27 mouse cellular contexts compared by ENCODE assay signal in genomic region chr1:193618250-193618649, GRCm38 (mm10).
A peak's percentile ranks its signal among the peaks of the same experiment; 100 is the strongest.
DNase-seq lines count a peak whose midpoint lies in the region; ATAC-seq lines count a peak whose summit lies in the region.
"Had no signal": no experiment of that assay in that cellular context is flagged by ENCODE, and none has a peak within 500 bp of the region (broad histone marks: within the 10 kb centered on the region; RNA-seq: fewer than 3 reads in every experiment).

No protein-coding gene starts in this region.

- DNase-seq in kidney, postnatal 36 days = no peak
- peak; percentile 19 for DNase-seq in neural tube, embryonic 11.5 days (ENCODE audit: low spot score)
- DNase-seq in neural tube, embryonic 10.5 days (ENCODE audit: extremely low spot score, low spot score) = no peak
- peak; percentile 11 for DNase-seq in thymus, postnatal 25 days
- no peak for DNase-seq in frontal cortex, adult 2 months (ENCODE audit: extremely low spot score in 1 of 2, low spot score in 1 of 2)
- no peak for DNase-seq in Muller cell, postnatal 12 days (ENCODE audit: inconsistent ontology term)
- DNase-seq: adrenal gland, adult 2 months; cerebellum, adult 18-20 months; cerebellum, postnatal 25 days; forebrain, postnatal 0 days; gastrocnemius, postnatal 25 days; heart, adult 18-20 months; heart, postnatal 10 days; layer of hippocampus, postnatal 36 days; liver, postnatal 0 days; right cerebral cortex, adult 18-20 months had no signal

- H3K4me1 ChIP-seq in kidney, embryonic 15.5 days = peaks cover 8% of the 10 kb centered on the region
- peaks cover 3% of the 10 kb centered on the region; the same call in 1 of the 2 replicates for H3K4me1 ChIP-seq in neural tube, embryonic 11.5 days (ENCODE audit: control insufficient read depth, insufficient read depth, low read length)
- H3K4me1 ChIP-seq in hindbrain, embryonic 16.5 days (ENCODE audit: control insufficient read depth, insufficient read depth, low read depth, low read length) = peaks cover 5% of the 10 kb centered on the region; the same call in 1 of the 2 replicates
- H3K4me1 ChIP-seq: embryonic facial prominence, embryonic 12.5 days; heart, embryonic 12.5 days; limb, embryonic 12.5 days had no signal

- H3K9me3 ChIP-seq in kidney, embryonic 15.5 days (replicated peaks) = no peaks in the 10 kb centered on the region
- no peaks in the 10 kb centered on the region for H3K9me3 ChIP-seq in neural tube, embryonic 11.5 days (ENCODE audit: control insufficient read depth, low read length)
- no peaks in the 10 kb centered on the region for H3K9me3 ChIP-seq in hindbrain, embryonic 16.5 days (ENCODE audit: control insufficient read depth, low read length)
- H3K9me3 ChIP-seq: embryonic facial prominence, embryonic 12.5 days; G1E; heart, embryonic 12.5 days; limb, embryonic 12.5 days had no signal

- H3K27ac ChIP-seq in kidney, embryonic 15.5 days = peak overlapping the region; percentile 27; the same call in 1 of the 2 replicates
- 0 out of 2 replicates have a peak overlapping the region, but pooled peaks have one; percentile 49 for H3K27ac ChIP-seq in neural tube, embryonic 11.5 days (ENCODE audit: low read depth, low read length)
- no peak overlapping the region for H3K27ac ChIP-seq in hindbrain, embryonic 16.5 days (ENCODE audit: low read depth, low read length)
- H3K27ac ChIP-seq: embryonic facial prominence, embryonic 12.5 days; limb, embryonic 12.5 days; macrophage; stomach, postnatal 0 days had no signal

- no peak overlapping the region for H3K9ac ChIP-seq in kidney, embryonic 15.5 days
- no peak overlapping the region for H3K9ac ChIP-seq in neural tube, embryonic 11.5 days (ENCODE audit: low read length)
- H3K9ac ChIP-seq in hindbrain, embryonic 16.5 days (ENCODE audit: low read depth, low read length) = no peak overlapping the region
- H3K9ac ChIP-seq: embryonic facial prominence, embryonic 12.5 days; forebrain, postnatal 0 days; heart, embryonic 12.5 days; limb, embryonic 12.5 days; liver, postnatal 0 days had no signal

- H3K4me3 ChIP-seq in kidney, embryonic 15.5 days (replicated peaks) = no peak overlapping the region
- H3K4me3 ChIP-seq in neural tube, embryonic 11.5 days (ENCODE audit: low read depth, low read length) = no peak overlapping the region
- no peak overlapping the region for H3K4me3 ChIP-seq in hindbrain, embryonic 16.5 days (ENCODE audit: low read length)
- H3K4me3 ChIP-seq: embryonic facial prominence, embryonic 12.5 days; heart, embryonic 12.5 days; limb, embryonic 12.5 days had no signal

- H3K27me3 ChIP-seq in kidney, embryonic 15.5 days = no peaks in the 10 kb centered on the region
- no peaks in the 10 kb centered on the region for H3K27me3 ChIP-seq in neural tube, embryonic 11.5 days (ENCODE audit: control insufficient read depth, insufficient read depth, low read length)
- no peaks in the 10 kb centered on the region for H3K27me3 ChIP-seq in hindbrain, embryonic 16.5 days (replicated peaks; ENCODE audit: control insufficient read depth, insufficient read depth, low read length)
- H3K27me3 ChIP-seq: CH12.LX; embryonic facial prominence, embryonic 12.5 days; heart, embryonic 12.5 days; limb, embryonic 12.5 days had no signal

- 23% methylated on average over 8 of the region's 8 CpGs for WGBS in kidney, embryonic 15.5 days
- 71% methylated on average over 8 of the region's 8 CpGs for WGBS in neural tube, embryonic 11.5 days
- 53% methylated on average over 8 of the region's 8 CpGs for WGBS in hindbrain, embryonic 16.5 days

- ATAC-seq in kidney, embryonic 15.5 days (replicated peaks; ENCODE audit: low FRiP score) = no peak
- no peak for ATAC-seq in neural tube, embryonic 11.5 days (ENCODE audit: insufficient read depth, low FRiP score, low TSS enrichment)
- 0 out of 2 replicates have a peak, but pooled peaks have one; percentile 27 for ATAC-seq in hindbrain, embryonic 16.5 days
- ATAC-seq: forebrain, postnatal 0 days; liver, postnatal 0 days; lung, postnatal 0 days had no signal

- no peaks in the 10 kb centered on the region for H3K36me3 ChIP-seq in kidney, embryonic 15.5 days
- no peaks in the 10 kb centered on the region for H3K36me3 ChIP-seq in neural tube, embryonic 11.5 days (ENCODE audit: control insufficient read depth, insufficient read depth, low read length)
- no peaks in the 10 kb centered on the region for H3K36me3 ChIP-seq in hindbrain, embryonic 16.5 days (ENCODE audit: control insufficient read depth, insufficient read depth, low read length)
- H3K36me3 ChIP-seq: embryonic facial prominence, embryonic 12.5 days; G1E; heart, embryonic 12.5 days; limb, embryonic 12.5 days had no signal

- H3K4me2 ChIP-seq in kidney, embryonic 15.5 days = no peak overlapping the region
- no peak overlapping the region for H3K4me2 ChIP-seq in neural tube, embryonic 11.5 days (ENCODE audit: low read depth)
- H3K4me2 ChIP-seq in hindbrain, embryonic 16.5 days (ENCODE audit: low read length) = no peak overlapping the region
- H3K4me2 ChIP-seq: embryonic facial prominence, embryonic 12.5 days; heart, embryonic 12.5 days; limb, embryonic 12.5 days; liver, embryonic 11.5 days had no signal

Comparison
In these comparisons a context has a peak if more than half of its experiments do, and no peak if none do; other contexts are left out.
1. DNase-seq: peak in neural tube, embryonic 11.5 days (single experiment) and thymus, postnatal 25 days (single experiment); none in kidney, postnatal 36 days (0 of 2), neural tube, embryonic 10.5 days (single experiment), frontal cortex, adult 2 months (0 of 2) and Muller cell, postnatal 12 days (single experiment).